Mouse (Mus musculus) erythroblast, adult 5-6 weeks (primary cell): ENCODE data around the gene Atrip. TPM values are rescaled to one million over a fixed set of nuclear protein-coding genes. Genes with fewer than 3 reads are reported as not detected.

Experiments
- ATAC-seq: replicated peaks from 2 replicates; pipeline ENCODE4 v1.8.0; 2016; ENCODE audit warnings: moderate number of reproducible peaks, mild to moderate bottlenecking, moderate TSS enrichment, inconsistent platforms; ENCODE audit not compliant: poor library complexity, low FRiP score, severe bottlenecking
- total RNA-seq, 2 experiments: library from RNA; stranded (forward) in 1 of 2; stranded (reverse) in 1 of 2; fragments of 150-400 nt in 1 of 2; fragments of 200-764, 138-1000 nt in 1 of 2; gene quantifications; 2 replicates each; pipeline versions ENCODE4 v1.2.3 to v1.2.4; 2015 to 2017; ENCODE audit warnings: low replicate concordance in 2 of 2

Atrip gene
- total RNA-seq, 2 experiments from 2014 or later = 4.8 TPM; not detected in 1

GRCm38 (mm10) chr9:109008994-109009635, 64.8 kb downstream of the Atrip start:
- no peak for ATAC-seq

DNA sequence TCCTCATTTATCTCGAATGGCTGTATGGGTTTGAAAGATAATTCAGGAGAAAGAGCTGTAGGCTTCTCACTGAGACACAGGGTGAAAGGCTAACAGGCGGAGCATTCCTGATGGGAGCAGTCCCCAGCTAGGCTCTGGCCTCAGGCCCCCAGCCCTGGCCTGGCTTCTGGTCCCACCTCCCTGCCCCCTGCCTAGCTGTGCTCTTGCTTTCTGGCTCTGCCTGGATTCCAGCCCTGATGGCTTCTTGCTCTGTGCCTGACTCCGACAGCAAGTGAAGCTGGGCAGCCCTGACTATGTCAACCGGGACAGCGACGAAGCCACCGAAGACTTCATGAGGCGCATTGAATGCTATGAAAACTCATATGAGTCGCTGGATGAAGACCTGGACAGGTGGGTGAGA, 65.8 kb downstream of the Atrip start:
- ATAC-seq = no peak

Other genes with a start within 250 kb of the Atrip start
- 1.9 and 5.0 TPM in 2 replicates for gene Celsr3, start 247.8 kb downstream of the Atrip start, total RNA-seq (2015; ENCODE audit: low replicate concordance)
- gene Celsr3, start 247.8 kb downstream of the Atrip start, total RNA-seq (2017; ENCODE audit: low replicate concordance) = 0.09 and 1.8 TPM in 2 replicates
- gene Slc26a6, start 220.8 kb downstream of the Atrip start, total RNA-seq (2015; ENCODE audit: low replicate concordance) = 0.63 and 23.8 TPM in 2 replicates
- gene Slc26a6, start 220.8 kb downstream of the Atrip start, total RNA-seq (2017; ENCODE audit: low replicate concordance) = not detected in 2 replicates
- not detected in 2 replicates for gene Tmem89, start 159.5 kb downstream of the Atrip start, total RNA-seq (2015; ENCODE audit: low replicate concordance)
- not detected in 2 replicates for gene Tmem89, start 159.5 kb downstream of the Atrip start, total RNA-seq (2017; ENCODE audit: low replicate concordance)
- gene Uqcrc1, start 137.5 kb downstream of the Atrip start, total RNA-seq (2015; ENCODE audit: low replicate concordance) = 24.2 and 31.5 TPM in 2 replicates
- gene Uqcrc1, start 137.5 kb downstream of the Atrip start, total RNA-seq (2017; ENCODE audit: low replicate concordance) = 55.1 and 79.9 TPM in 2 replicates
- gene Col7a1, start 120.5 kb downstream of the Atrip start, total RNA-seq (2015; ENCODE audit: low replicate concordance) = under 0.01 TPM in 1 of 2 replicates, not detected in the other
- 0.17 and 1.4 TPM in 2 replicates for gene Col7a1, start 120.5 kb downstream of the Atrip start, total RNA-seq (2017; ENCODE audit: low replicate concordance)
- gene Ucn2, start 88.1 kb downstream of the Atrip start, total RNA-seq (2015; ENCODE audit: low replicate concordance) = not detected in 2 replicates
- not detected in 2 replicates for gene Ucn2, start 88.1 kb downstream of the Atrip start, total RNA-seq (2017; ENCODE audit: low replicate concordance)
- gene Pfkfb4, start 82.3 kb downstream of the Atrip start, total RNA-seq (2015; ENCODE audit: low replicate concordance) = 3.1 and 13.3 TPM in 2 replicates
- gene Pfkfb4, start 82.3 kb downstream of the Atrip start, total RNA-seq (2017; ENCODE audit: low replicate concordance) = 7.9 and 12.3 TPM in 2 replicates
- gene Shisa5, start 35.6 kb downstream of the Atrip start, total RNA-seq (2015; ENCODE audit: low replicate concordance) = 14.6 and 20.3 TPM in 2 replicates
- gene Shisa5, start 35.6 kb downstream of the Atrip start, total RNA-seq (2017; ENCODE audit: low replicate concordance) = 13.9 and 51.4 TPM in 2 replicates
- 7.3 and 19.6 TPM in 2 replicates for gene Trex1, start 14.4 kb downstream of the Atrip start, total RNA-seq (2015; ENCODE audit: low replicate concordance)
- gene Trex1, start 14.4 kb downstream of the Atrip start, total RNA-seq (2017; ENCODE audit: low replicate concordance) = 1.7 and 4.2 TPM in 2 replicates
- 2.5 TPM in 1 of 2 replicates, not detected in the other for gene Ccdc51, start 8.4 kb upstream of the Atrip start, total RNA-seq (2015; ENCODE audit: low replicate concordance)
- 3.7 and 4.3 TPM in 2 replicates for gene Ccdc51, start 8.4 kb upstream of the Atrip start, total RNA-seq (2017; ENCODE audit: low replicate concordance)
- gene Tma7, start 8.5 kb upstream of the Atrip start, total RNA-seq (2015; ENCODE audit: low replicate concordance) = 104 and 108 TPM in 2 replicates
- 44.6 and 57.0 TPM in 2 replicates for gene Tma7, start 8.5 kb upstream of the Atrip start, total RNA-seq (2017; ENCODE audit: low replicate concordance)
- gene Plxnb1, start 21.3 kb upstream of the Atrip start, total RNA-seq (2015; ENCODE audit: low replicate concordance) = not detected in 2 replicates
- not detected in 2 replicates for gene Plxnb1, start 21.3 kb upstream of the Atrip start, total RNA-seq (2017; ENCODE audit: low replicate concordance)
- not detected in 2 replicates for gene Fbxw21, start 87.9 kb upstream of the Atrip start, total RNA-seq (2015; ENCODE audit: low replicate concordance)
- 0.28 TPM in 1 of 2 replicates, not detected in the other for gene Fbxw21, start 87.9 kb upstream of the Atrip start, total RNA-seq (2017; ENCODE audit: low replicate concordance)
- gene Fbxw13, start 121.9 kb upstream of the Atrip start, total RNA-seq (2015; ENCODE audit: low replicate concordance) = not detected in 2 replicates
- gene Fbxw13, start 121.9 kb upstream of the Atrip start, total RNA-seq (2017; ENCODE audit: low replicate concordance) = not detected in 2 replicates
- not detected in 2 replicates for gene Fbxw20, start 160.6 kb upstream of the Atrip start, total RNA-seq (2015; ENCODE audit: low replicate concordance)
- not detected in 2 replicates for gene Fbxw20, start 160.6 kb upstream of the Atrip start, total RNA-seq (2017; ENCODE audit: low replicate concordance)
- not detected in 2 replicates for gene Fbxw14, start 213.6 kb upstream of the Atrip start, total RNA-seq (2015; ENCODE audit: low replicate concordance)
- gene Fbxw14, start 213.6 kb upstream of the Atrip start, total RNA-seq (2017; ENCODE audit: low replicate concordance) = not detected in 2 replicates